Mouse (Mus musculus): Measurements from ENCODE around the gene Pgpep1l. TPM values are rescaled to one million over a fixed set of nuclear protein-coding genes. Genes with fewer than 3 reads are reported as not detected.
A peak's percentile ranks its signal among the peaks of the same experiment; 100 is the strongest.
"Not testable (repeated sequence)": the region's sequence is repeated elsewhere in the genome, so short reads cannot be mapped to it uniquely, and the experiment has no call there.

Gene Pgpep1l
- total RNA-seq, 1 experiment from 2014 or later = not detected

GRCm38 (mm10) chr7:68285851-68286298 is 21.8 kb upstream of the Pgpep1l start:
- ATAC-seq (ENCODE audit: extremely low read depth, insufficient number of reproducible peaks, low FRiP score, poor library complexity, severe bottlenecking) = 0 out of 2 replicates have a peak, but pooled peaks have one; percentile 1

GRCm38 (mm10) chr7:68283776-68284175 is 19.7 kb upstream of the Pgpep1l start:
- peak; percentile 8; the same call in 1 of the 2 replicates for ATAC-seq (ENCODE audit: extremely low read depth, insufficient number of reproducible peaks, low FRiP score, poor library complexity, severe bottlenecking)

GRCm38 (mm10) chr7:68283133-68283520 is 19.1 kb upstream of the Pgpep1l start:
- not testable (repeated sequence) for ATAC-seq (ENCODE audit: extremely low read depth, insufficient number of reproducible peaks, low FRiP score, poor library complexity, severe bottlenecking)

- peak; percentile 73 for ATAC-seq (ENCODE audit: extremely low read depth, insufficient number of reproducible peaks, low FRiP score, poor library complexity, severe bottlenecking)
Observed at GRCm38 (mm10) chr7:68282304-68283132, 18.5 kb upstream of the Pgpep1l start.

GRCm38 (mm10) chr7:68281341-68281740 is 17.3 kb upstream of the Pgpep1l start:
- no peak for ATAC-seq (ENCODE audit: extremely low read depth, insufficient number of reproducible peaks, low FRiP score, poor library complexity, severe bottlenecking)

- ATAC-seq (ENCODE audit: extremely low read depth, insufficient number of reproducible peaks, low FRiP score, poor library complexity, severe bottlenecking) = no peak
Observed at GRCm38 (mm10) chr7:68280352-68280869, 16.4 kb upstream of the Pgpep1l start.

- ATAC-seq (ENCODE audit: extremely low read depth, insufficient number of reproducible peaks, low FRiP score, poor library complexity, severe bottlenecking) = no peak
Observed at GRCm38 (mm10) chr7:68279481-68279880, 15.4 kb upstream of the Pgpep1l start.

- ATAC-seq (ENCODE audit: extremely low read depth, insufficient number of reproducible peaks, low FRiP score, poor library complexity, severe bottlenecking) = no peak
Observed at GRCm38 (mm10) chr7:68278908-68279307, 14.9 kb upstream of the Pgpep1l start.

GRCm38 (mm10) chr7:68278385-68278784 is 14.4 kb upstream of the Pgpep1l start:
- ATAC-seq (ENCODE audit: extremely low read depth, insufficient number of reproducible peaks, low FRiP score, poor library complexity, severe bottlenecking) = no peak

- ATAC-seq (ENCODE audit: extremely low read depth, insufficient number of reproducible peaks, low FRiP score, poor library complexity, severe bottlenecking) = no peak
Observed at GRCm38 (mm10) chr7:68277897-68278270, 13.9 kb upstream of the Pgpep1l start.

GRCm38 (mm10) chr7:68277054-68277896 is 13.2 kb upstream of the Pgpep1l start:
- ATAC-seq (ENCODE audit: extremely low read depth, insufficient number of reproducible peaks, low FRiP score, poor library complexity, severe bottlenecking) = no peak

GRCm38 (mm10) chr7:68275838-68276731 is 12.1 kb upstream of the Pgpep1l start:
- peak; percentile 77 for ATAC-seq (ENCODE audit: extremely low read depth, insufficient number of reproducible peaks, low FRiP score, poor library complexity, severe bottlenecking)

GRCm38 (mm10) chr7:68275445-68275837 is 11.4 kb upstream of the Pgpep1l start:
- ATAC-seq (ENCODE audit: extremely low read depth, insufficient number of reproducible peaks, low FRiP score, poor library complexity, severe bottlenecking) = not testable (repeated sequence)

- ATAC-seq (ENCODE audit: extremely low read depth, insufficient number of reproducible peaks, low FRiP score, poor library complexity, severe bottlenecking) = no peak
Observed at GRCm38 (mm10) chr7:68274951-68275350, 10.9 kb upstream of the Pgpep1l start.

- no peak for ATAC-seq (ENCODE audit: extremely low read depth, insufficient number of reproducible peaks, low FRiP score, poor library complexity, severe bottlenecking)
Observed at GRCm38 (mm10) chr7:68274218-68274617, 10.2 kb upstream of the Pgpep1l start.

- no peak for ATAC-seq (ENCODE audit: extremely low read depth, insufficient number of reproducible peaks, low FRiP score, poor library complexity, severe bottlenecking)
Observed at GRCm38 (mm10) chr7:68273515-68273914, 9.5 kb upstream of the Pgpep1l start, which contains the start of gene Fam169b. Gene Fam169b, plus strand, starts transcription at chr7:68273839.

- no peak for ATAC-seq (ENCODE audit: extremely low read depth, insufficient number of reproducible peaks, low FRiP score, poor library complexity, severe bottlenecking)
Observed at GRCm38 (mm10) chr7:68272607-68273006, 8.6 kb upstream of the Pgpep1l start.

- ATAC-seq (ENCODE audit: extremely low read depth, insufficient number of reproducible peaks, low FRiP score, poor library complexity, severe bottlenecking) = no peak
Observed at GRCm38 (mm10) chr7:68271816-68272215, 7.8 kb upstream of the Pgpep1l start.

- ATAC-seq (ENCODE audit: extremely low read depth, insufficient number of reproducible peaks, low FRiP score, poor library complexity, severe bottlenecking) = no peak
Observed at GRCm38 (mm10) chr7:68270551-68270950, 6.5 kb upstream of the Pgpep1l start.

All from neutrophil, adult 5-6 weeks (primary cell).